Mouse (Mus musculus): ENCODE measurements around the gene Sqstm1. TPM values are rescaled to one million over a fixed set of nuclear protein-coding genes. Genes with fewer than 3 reads are reported as not detected.
A peak's percentile ranks its signal among the peaks of the same experiment; 100 is the strongest.
"Not testable (repeated sequence)": the region's sequence is repeated elsewhere in the genome, so short reads cannot be mapped to it uniquely, and the experiment has no call there.

Sqstm1 gene
- polyA plus RNA-seq, 1 experiment from 2014 or later = 272 TPM

- no peak for ATAC-seq (ENCODE audit: insufficient number of reproducible peaks, low FRiP score, low TSS enrichment, low read depth)
- WGBS = 81% methylated on average over 3 of the region's 3 CpGs
- Histone ChIP-seq H3K36me3 (peaks cover 7% of the 10 kb centered on the region), H3K4me2 (replicated peaks) (no peak overlapping the region), H3K9me3 (replicated peaks) (no peaks in the 10 kb centered on the region), H3K4me1 (no peaks in the 10 kb centered on the region), H3K27me3 (no peaks in the 10 kb centered on the region), H3K9ac (no peak overlapping the region), H3K27ac (replicated peaks) (no peak overlapping the region), H3K4me3 (replicated peaks) (no peak overlapping the region)
Observed at GRCm38 (mm10) chr11:50184788-50185187, 25.8 kb downstream of the Sqstm1 start.

- peaks cover 21% of the 10 kb centered on the region for H3K36me3 ChIP-seq
- H3K9ac ChIP-seq = no peak overlapping the region
- H3K4me2 ChIP-seq (replicated peaks) = no peak overlapping the region
- WGBS = 76% methylated on average over 4 of the region's 4 CpGs
- H3K27ac ChIP-seq (replicated peaks) = no peak overlapping the region
- H3K9me3 ChIP-seq (replicated peaks) = no peaks in the 10 kb centered on the region
- ATAC-seq (ENCODE audit: insufficient number of reproducible peaks, low FRiP score, low TSS enrichment, low read depth) = no peak
- no peak overlapping the region for H3K4me3 ChIP-seq (replicated peaks)
- H3K27me3 ChIP-seq = no peaks in the 10 kb centered on the region
- no peaks in the 10 kb centered on the region for H3K4me1 ChIP-seq
Observed at GRCm38 (mm10) chr11:50182702-50183101, 27.9 kb downstream of the Sqstm1 start.

GRCm38 (mm10) chr11:50180478-50181231 lies 30.0 kb downstream of the Sqstm1 start:
- H3K9ac ChIP-seq = no peak overlapping the region
- no peak overlapping the region for H3K4me3 ChIP-seq (replicated peaks)
- no peaks in the 10 kb centered on the region for H3K27me3 ChIP-seq
- no peaks in the 10 kb centered on the region for H3K9me3 ChIP-seq (replicated peaks)
- no peaks in the 10 kb centered on the region for H3K4me1 ChIP-seq
- H3K27ac ChIP-seq (replicated peaks) = no peak overlapping the region
- H3K4me2 ChIP-seq (replicated peaks) = no peak overlapping the region
- H3K36me3 ChIP-seq = peaks cover 27% of the 10 kb centered on the region
- no peak for ATAC-seq (ENCODE audit: insufficient number of reproducible peaks, low FRiP score, low TSS enrichment, low read depth)
- WGBS = 54% methylated on average over 6 of the region's 6 CpGs

- no peak overlapping the region for H3K9ac ChIP-seq
- no peaks in the 10 kb centered on the region; the same call in 1 of the 2 replicates for H3K4me1 ChIP-seq
- no peaks in the 10 kb centered on the region for H3K9me3 ChIP-seq (replicated peaks)
- peaks cover 27% of the 10 kb centered on the region for H3K36me3 ChIP-seq
- no peaks in the 10 kb centered on the region for H3K27me3 ChIP-seq
- WGBS = 72% methylated on average over 5 of the region's 5 CpGs
- ATAC-seq (ENCODE audit: insufficient number of reproducible peaks, low FRiP score, low TSS enrichment, low read depth) = no peak
- H3K27ac ChIP-seq (replicated peaks) = no peak overlapping the region
- H3K4me2 ChIP-seq (replicated peaks) = no peak overlapping the region
- no peak overlapping the region for H3K4me3 ChIP-seq (replicated peaks)
Observed at GRCm38 (mm10) chr11:50178532-50179488, 31.8 kb downstream of the Sqstm1 start.

- 81% methylated on average over 6 of the region's 6 CpGs for WGBS
- Histone ChIP-seq H3K27ac (replicated peaks) (no peak overlapping the region), H3K9me3 (replicated peaks) (no peaks in the 10 kb centered on the region), H3K9ac (no peak overlapping the region), H3K4me1 (no peaks in the 10 kb centered on the region; the same call in 1 of the 2 replicates), H3K4me3 (replicated peaks) (no peak overlapping the region), H3K4me2 (replicated peaks) (no peak overlapping the region), H3K27me3 (no peaks in the 10 kb centered on the region), H3K36me3 (peaks cover 24% of the 10 kb centered on the region)
- ATAC-seq (ENCODE audit: insufficient number of reproducible peaks, low FRiP score, low TSS enrichment, low read depth) = no peak
Observed at GRCm38 (mm10) chr11:50177111-50177510, 33.5 kb downstream of the Sqstm1 start.

- Histone ChIP-seq H3K4me3 (replicated peaks) (no peak overlapping the region), H3K27ac (replicated peaks) (no peak overlapping the region), H3K4me2 (replicated peaks) (no peak overlapping the region), H3K4me1 (no peaks in the 10 kb centered on the region; the same call in 1 of the 2 replicates), H3K27me3 (no peaks in the 10 kb centered on the region), H3K9me3 (replicated peaks) (no peaks in the 10 kb centered on the region), H3K36me3 (peaks cover 30% of the 10 kb centered on the region), H3K9ac (no peak overlapping the region)
- WGBS = 78% methylated on average over 3 of the region's 3 CpGs
- no peak for ATAC-seq (ENCODE audit: insufficient number of reproducible peaks, low FRiP score, low TSS enrichment, low read depth)
Observed at GRCm38 (mm10) chr11:50176351-50176750, 34.3 kb downstream of the Sqstm1 start.

- no peaks in the 10 kb centered on the region for H3K27me3 ChIP-seq
- WGBS = 0% methylated on average over 27 of the region's 27 CpGs
- peak overlapping the region; percentile 57 for H3K9ac ChIP-seq
- peak; percentile 99 for ATAC-seq (ENCODE audit: insufficient number of reproducible peaks, low FRiP score, low TSS enrichment, low read depth)
- H3K4me2 ChIP-seq (replicated peaks) = peak overlapping the region; percentile 66
- peak overlapping the region; percentile 68 for H3K4me3 ChIP-seq (replicated peaks)
- H3K9me3 ChIP-seq (replicated peaks) = no peaks in the 10 kb centered on the region
- peaks cover 42% of the 10 kb centered on the region for H3K36me3 ChIP-seq
- H3K27ac ChIP-seq (replicated peaks) = peak overlapping the region; percentile 67
- no peaks in the 10 kb centered on the region; the same call in 1 of the 2 replicates for H3K4me1 ChIP-seq
Observed at GRCm38 (mm10) chr11:50174730-50175187, 35.9 kb downstream of the Sqstm1 start.

- not testable (repeated sequence) for H3K4me1 ChIP-seq; H3K9me3 ChIP-seq (replicated peaks); H3K27me3 ChIP-seq
- H3K27ac ChIP-seq (replicated peaks) = peak within 1 kb of the TSS; percentile 68
- peaks cover 43% of the 10 kb centered on the region for H3K36me3 ChIP-seq
- H3K9ac ChIP-seq = peak within 1 kb of the TSS; percentile 57
- H3K4me3 ChIP-seq (replicated peaks) = peak within 1 kb of the TSS; percentile 68
- ATAC-seq (ENCODE audit: insufficient number of reproducible peaks, low FRiP score, low TSS enrichment, low read depth) = peak; percentile 21; the same call in 1 of the 2 replicates
- WGBS = 5% methylated on average over 19 of the region's 19 CpGs
- peak within 1 kb of the TSS; percentile 66 for H3K4me2 ChIP-seq (replicated peaks)
Observed at GRCm38 (mm10) chr11:50174111-50174729, 36.4 kb downstream of the Sqstm1 start, which contains the start of gene Mrnip. Mrnip (plus strand) TSS chr11:50174444.

GRCm38 (mm10) chr11:50168352-50168751 lies 42.3 kb downstream of the Sqstm1 start:
- H3K27me3 ChIP-seq = no peaks in the 10 kb centered on the region
- H3K27ac ChIP-seq (replicated peaks) = no peak overlapping the region
- no peaks in the 10 kb centered on the region for H3K9me3 ChIP-seq (replicated peaks)
- no peak overlapping the region for H3K9ac ChIP-seq
- no peaks in the 10 kb centered on the region for H3K4me1 ChIP-seq
- no peak overlapping the region for H3K4me2 ChIP-seq (replicated peaks)
- no peak for ATAC-seq (ENCODE audit: insufficient number of reproducible peaks, low FRiP score, low TSS enrichment, low read depth)
- peaks cover 67% of the 10 kb centered on the region for H3K36me3 ChIP-seq
- 87% methylated on average over 5 of the region's 5 CpGs for WGBS
- H3K4me3 ChIP-seq (replicated peaks) = no peak overlapping the region

- H3K36me3 ChIP-seq = peaks cover 80% of the 10 kb centered on the region
- H3K27me3 ChIP-seq = no peaks in the 10 kb centered on the region
- H3K4me1 ChIP-seq = no peaks in the 10 kb centered on the region
- ATAC-seq (ENCODE audit: insufficient number of reproducible peaks, low FRiP score, low TSS enrichment, low read depth) = no peak
- no peak overlapping the region for H3K9ac ChIP-seq
- 91% methylated on average over 3 of the region's 3 CpGs for WGBS
- H3K27ac ChIP-seq (replicated peaks) = no peak overlapping the region
- no peak overlapping the region for H3K4me2 ChIP-seq (replicated peaks)
- H3K4me3 ChIP-seq (replicated peaks) = no peak overlapping the region
- H3K9me3 ChIP-seq (replicated peaks) = no peaks in the 10 kb centered on the region
Observed at GRCm38 (mm10) chr11:50162338-50163050, 48.1 kb downstream of the Sqstm1 start.

Data from embryonic facial prominence, embryonic 15.5 days (tissue).